Mouse (Mus musculus) testis, adult 2 months (tissue): ENCODE results near the gene Atoh8. TPM values are rescaled to one million over a fixed set of nuclear protein-coding genes. Genes with fewer than 3 reads are reported as not detected.

ENCODE experiments used
- H3K27ac ChIP-seq: fragments of 200-500 bp; 2 replicates; pipeline ENCODE4 v1.5.1; 2012; ENCODE audit warnings: low read depth, low read length; ENCODE audit not compliant: control insufficient read depth, insufficient read depth
- H3K27me3 ChIP-seq: fragments of 200-500 bp; 2 replicates; pipeline ENCODE4 v1.6.1; 2012; ENCODE audit warnings: mild to moderate bottlenecking, low read length, moderate library complexity; ENCODE audit not compliant: control insufficient read depth, insufficient read depth
- H3K36me3 ChIP-seq: fragments of 200-500 bp; 2 replicates; pipeline ENCODE4 v1.6.1; 2012; ENCODE audit warnings: mild to moderate bottlenecking, low read length; ENCODE audit not compliant: control insufficient read depth, insufficient read depth
- H3K4me1 ChIP-seq: fragments of 200-500 bp; 2 replicates; pipeline ENCODE4 v1.6.1; 2012; ENCODE audit warnings: low read length; ENCODE audit not compliant: control insufficient read depth, insufficient read depth
- H3K4me3 ChIP-seq: fragments of 200-500 bp; 2 replicates; pipeline ENCODE4 v1.5.1; 2012; ENCODE audit warnings: low read depth, mild to moderate bottlenecking, low read length, moderate library complexity, mixed read lengths; ENCODE audit not compliant: control insufficient read depth
- CTCF ChIP-seq: fragments of 200-500 bp; IDR thresholded peaks from 2 replicates; pipeline ENCODE4 v1.5.1; 2012; ENCODE audit warnings: low read depth, mild to moderate bottlenecking, inconsistent platforms, low read length, moderate library complexity; ENCODE audit not compliant: control insufficient read depth, insufficient read depth, insufficient replicate concordance
- POLR2A ChIP-seq: fragments of 200-500 bp; IDR thresholded peaks from 2 replicates; pipeline ENCODE4 v1.6.1; 2012; ENCODE audit warnings: low read depth, mild to moderate bottlenecking, inconsistent platforms, low read length, moderate library complexity; ENCODE audit not compliant: control insufficient read depth
- polyA plus RNA-seq: library from polyadenylated mRNA; depleted of rRNA; stranded (reverse); fragments of >200 nt; gene quantifications from 2 replicates; pipeline ENCODE4 v1.2.3, GENCODE M21; 2012

Atoh8 gene
- polyA plus RNA-seq, 1 experiment: 390 TPM

DNA sequence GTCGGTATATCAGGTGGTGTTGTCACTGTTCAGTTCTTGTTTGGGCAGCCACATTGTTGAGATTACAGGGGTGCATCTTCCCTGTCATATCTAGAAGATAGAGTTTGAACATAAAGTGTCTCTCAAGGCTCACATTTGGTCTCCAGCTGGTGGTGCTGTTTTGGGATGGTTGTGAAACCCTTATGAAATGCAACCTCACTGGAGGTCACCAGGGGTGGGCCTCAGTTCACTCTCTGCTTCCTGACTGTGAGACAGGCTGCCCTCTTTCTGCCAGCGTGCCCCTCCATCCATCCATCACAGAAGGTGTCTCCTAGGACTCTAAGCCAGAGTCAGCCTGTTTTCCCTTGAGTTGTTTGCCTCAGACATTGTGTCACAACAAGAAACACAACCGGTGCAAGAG, 58.0 kb downstream of the Atoh8 start:
- Histone ChIP-seq H3K4me3 (no peak overlapping the region), H3K27me3 (no peaks in the 10 kb centered on the region), H3K4me1 (no peaks in the 10 kb centered on the region), H3K27ac (no peak overlapping the region), H3K36me3 (no peaks in the 10 kb centered on the region)
- TF ChIP-seq POLR2A (no peak), CTCF (no peak)

DNA sequence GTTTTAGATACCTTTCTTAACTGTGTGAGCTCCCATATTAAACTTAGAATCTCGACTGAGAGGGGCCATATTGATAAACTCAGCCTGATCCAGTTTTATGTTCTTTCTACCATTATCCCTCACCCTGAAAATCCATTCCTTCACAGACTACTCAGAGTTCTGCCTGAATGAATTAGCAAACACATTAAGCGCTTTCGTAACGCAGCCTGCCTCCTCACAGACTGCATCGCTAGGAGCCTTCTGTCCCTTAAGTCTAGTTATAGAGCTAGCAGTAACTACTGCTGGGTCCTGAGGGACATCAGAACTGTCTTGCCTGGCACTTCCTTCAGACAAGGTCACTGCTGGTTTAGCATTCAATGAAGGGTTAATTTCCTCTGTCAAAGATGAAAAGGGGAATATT, 59.4 kb downstream of the Atoh8 start:
- Histone ChIP-seq H3K4me3 (no peak overlapping the region), H3K36me3 (no peaks in the 10 kb centered on the region), H3K27me3 (no peaks in the 10 kb centered on the region), H3K4me1 (no peaks in the 10 kb centered on the region), H3K27ac (no peak overlapping the region)
- no peak for TF ChIP-seq POLR2A
- TF ChIP-seq CTCF: no peak

DNA sequence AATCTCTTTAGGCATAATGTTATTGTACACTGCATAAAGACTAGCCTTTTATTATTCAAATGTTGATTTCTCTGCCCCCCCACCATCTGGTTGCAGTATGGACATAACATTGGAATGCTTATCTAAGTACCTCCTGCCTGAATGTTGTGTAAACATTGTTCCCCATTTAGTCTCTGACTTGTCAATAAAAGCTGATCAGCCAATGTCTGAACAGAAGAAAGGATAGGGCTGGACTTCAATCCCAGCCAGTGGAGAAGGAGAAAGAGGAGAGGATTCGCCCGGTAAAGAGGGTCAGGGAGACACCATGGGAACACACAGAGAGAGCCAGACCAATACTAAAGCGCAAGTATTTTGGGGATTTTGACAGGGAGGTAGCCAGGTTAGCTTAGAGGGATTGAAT, 60.0 kb downstream of the Atoh8 start:
- H3K36me3 ChIP-seq: no peaks in the 10 kb centered on the region
- TF ChIP-seq CTCF (no peak), POLR2A (no peak)
- no peaks in the 10 kb centered on the region for H3K4me1 ChIP-seq
- no peak overlapping the region for H3K4me3 ChIP-seq
- H3K27ac ChIP-seq: no peak overlapping the region
- H3K27me3 ChIP-seq: no peaks in the 10 kb centered on the region

DNA sequence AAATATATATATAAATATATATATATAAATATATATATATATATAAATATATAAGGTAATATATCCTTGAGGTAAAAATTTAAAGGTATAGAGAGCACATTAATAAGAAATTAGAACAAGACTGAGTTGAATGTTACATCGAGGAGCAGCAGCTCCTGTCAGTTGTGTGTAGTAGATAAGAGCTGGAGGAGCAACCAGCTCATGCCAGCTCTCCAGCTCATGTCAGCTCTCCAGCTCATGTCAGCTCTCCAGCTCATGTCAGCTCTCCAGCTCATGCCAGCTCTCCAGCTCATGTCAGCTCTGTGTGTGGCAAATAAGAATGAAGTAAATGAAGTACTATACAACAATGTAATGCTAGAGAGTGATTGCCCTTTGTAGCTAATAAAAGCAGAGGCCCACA, 62.0 kb downstream of the Atoh8 start:
- no peaks in the 10 kb centered on the region for H3K4me1 ChIP-seq

DNA sequence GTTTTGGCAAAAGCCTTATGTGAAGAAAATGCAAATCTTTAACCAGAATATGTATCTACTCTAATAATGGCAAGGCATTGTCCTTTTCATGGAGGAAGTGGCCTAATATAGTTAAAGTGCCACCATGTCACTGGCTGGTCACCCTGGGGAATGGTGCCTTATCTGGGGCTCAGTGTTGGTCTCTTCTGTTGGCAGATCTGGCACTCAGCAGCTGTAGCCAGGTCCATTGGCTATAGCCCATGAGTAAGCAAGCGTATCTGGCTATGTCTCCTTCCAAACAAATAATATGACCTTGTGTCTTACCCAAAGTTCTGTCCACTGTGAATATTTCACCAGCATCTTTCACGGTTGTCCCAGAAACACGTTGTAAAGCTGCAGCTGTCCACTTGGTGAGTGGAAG, 64.0 kb downstream of the Atoh8 start:
- no peaks in the 10 kb centered on the region for H3K36me3 ChIP-seq
- H3K27ac ChIP-seq: no peak overlapping the region
- TF ChIP-seq CTCF (no peak), POLR2A (no peak)
- no peaks in the 10 kb centered on the region for H3K4me1 ChIP-seq
- H3K27me3 ChIP-seq: no peaks in the 10 kb centered on the region
- H3K4me3 ChIP-seq: no peak overlapping the region

More for the DNA sequence above, 62.0 kb downstream of the Atoh8 start:
- Histone ChIP-seq H3K27ac (no peak overlapping the region), H3K27me3 (no peaks in the 10 kb centered on the region), H3K36me3 (no peaks in the 10 kb centered on the region), H3K4me3 (no peak overlapping the region)
- TF ChIP-seq CTCF (no peak), POLR2A (no peak)

DNA sequence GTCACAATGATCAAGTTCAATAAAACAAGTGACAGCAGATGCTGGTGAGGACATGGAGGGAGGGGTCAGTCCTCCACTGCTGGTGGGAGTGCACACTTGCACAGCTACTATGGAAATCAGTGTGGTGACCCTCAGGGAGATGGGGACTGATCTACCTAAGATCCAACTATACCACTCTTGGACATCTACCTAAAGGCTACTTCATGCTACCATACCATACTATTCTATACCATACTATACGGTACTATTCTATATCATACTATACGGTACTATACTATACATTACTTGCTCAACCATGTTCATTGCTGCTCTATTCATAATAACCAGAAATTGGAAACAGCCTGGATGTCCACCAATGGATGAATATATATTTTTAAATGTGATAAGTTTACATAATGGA, 69.5 kb downstream of the Atoh8 start:
- Histone ChIP-seq H3K27ac (no peak overlapping the region), H3K27me3 (no peaks in the 10 kb centered on the region), H3K36me3 (no peaks in the 10 kb centered on the region), H3K4me1 (peaks cover 7% of the 10 kb centered on the region), H3K4me3 (no peak overlapping the region)
- no peak for TF ChIP-seq CTCF

DNA sequence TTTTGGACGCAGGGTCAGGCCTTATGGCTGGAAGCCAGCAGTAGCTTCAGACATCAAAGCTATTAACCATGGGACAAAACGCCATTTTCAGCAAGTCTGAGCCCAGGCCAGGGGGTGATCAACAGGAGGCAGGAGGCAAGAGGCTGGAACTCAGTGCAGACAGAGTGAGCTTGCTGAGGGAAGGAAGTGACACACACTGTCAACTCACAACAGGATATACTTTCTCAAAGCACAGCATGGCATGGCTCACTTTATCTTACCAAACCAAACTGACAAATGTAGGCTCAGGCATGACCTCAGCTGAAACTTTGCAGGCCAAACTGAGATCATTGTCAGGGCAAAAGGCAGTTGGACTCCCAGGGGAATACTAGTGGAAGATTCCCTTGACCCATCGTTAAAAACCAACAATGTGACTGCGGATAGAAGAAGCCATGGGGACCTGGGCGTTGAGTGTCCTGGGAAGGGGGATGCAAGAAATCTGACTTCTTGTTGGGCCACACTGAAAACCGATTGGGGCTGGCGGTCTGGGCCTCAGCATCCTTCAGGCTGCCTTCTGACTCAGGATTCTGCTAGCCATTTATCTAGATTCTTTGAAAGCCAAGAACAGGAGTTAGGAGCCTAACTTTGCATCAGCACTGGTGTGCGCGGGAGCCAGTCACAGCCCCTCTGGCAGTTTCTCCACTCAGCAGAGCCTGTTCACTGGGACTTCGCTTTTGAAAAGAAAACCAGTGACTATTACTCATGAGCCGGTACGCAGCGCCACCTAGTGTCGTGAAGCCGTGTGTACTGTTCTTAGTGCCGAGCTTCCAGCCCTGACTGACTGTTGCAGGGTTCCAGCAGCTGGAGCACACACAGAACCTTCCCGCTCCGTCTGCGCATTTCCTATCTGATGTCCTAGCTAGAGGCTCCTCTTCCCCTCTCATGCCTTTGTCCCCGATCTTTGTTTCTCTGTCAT, 70.8 kb downstream of the Atoh8 start:
- Histone ChIP-seq H3K4me3 (no peak overlapping the region), H3K27ac (no peak overlapping the region; the same call in 1 of the 2 replicates), H3K4me1 (peaks cover 7% of the 10 kb centered on the region), H3K36me3 (no peaks in the 10 kb centered on the region), H3K27me3 (no peaks in the 10 kb centered on the region)
- peak; percentile 97 for TF ChIP-seq CTCF
- TF ChIP-seq POLR2A: no peak
